Mouse (Mus musculus) intestine, embryonic 15.5 days (tissue): ENCODE measurements around the gene Prkab2. TPM values are rescaled to one million over a fixed set of nuclear protein-coding genes. Genes with fewer than 3 reads are reported as not detected.

Experiments
- ATAC-seq: fragments of 200-750 bp; cut with Nextera tagmentation; 2 replicates; pipeline ENCODE4 v1.8.0; 2017; ENCODE audit warnings: moderate TSS enrichment, moderate library complexity
- H3K27ac ChIP-seq: fragments of 300-500 bp; sonication (generic); 2 replicates; pipeline ENCODE4 v1.5.1; 2015; ENCODE audit warnings: mild to moderate bottlenecking, inconsistent platforms
- H3K27me3 ChIP-seq: fragments of 300-500 bp; sonication (generic); replicated peaks from 2 replicates; pipeline ENCODE4 v1.6.1; 2015; ENCODE audit warnings: inconsistent platforms
- H3K36me3 ChIP-seq: fragments of 300-500 bp; sonication (generic); 2 replicates; pipeline ENCODE4 v1.6.1; 2015; ENCODE audit warnings: inconsistent platforms
- H3K4me1 ChIP-seq: fragments of 300-500 bp; sonication (generic); replicated peaks from 2 replicates; pipeline ENCODE4 v1.6.1; 2015; ENCODE audit warnings: inconsistent platforms
- H3K4me2 ChIP-seq: fragments of 300-500 bp; sonication (generic); replicated peaks from 2 replicates; pipeline ENCODE4 v1.6.1; 2015; ENCODE audit warnings: mild to moderate bottlenecking, inconsistent platforms
- H3K4me3 ChIP-seq: fragments of 300-500 bp; sonication (generic); replicated peaks from 2 replicates; pipeline ENCODE4 v1.5.1; 2015; ENCODE audit warnings: inconsistent platforms
- H3K9ac ChIP-seq: fragments of 300-500 bp; sonication (generic); 2 replicates; pipeline ENCODE4 v1.6.1; 2015; ENCODE audit warnings: inconsistent platforms
- H3K9me3 ChIP-seq: fragments of 300-500 bp; sonication (generic); 2 replicates; pipeline ENCODE4 v1.6.1; 2016; ENCODE audit warnings: inconsistent platforms
- WGBS: fragments of 180-500 bp; shearing (Covaris S2); methylation state at CpG from one replicate; pipeline ENCODE4 v1.1.7; 2015; 5-methylcytosine and 5-hydroxymethylcytosine counted together
- polyA plus RNA-seq: library from polyadenylated mRNA; unstranded; fragments of >200 nt; fragmentation: Nextera tagmentation; extraction: Ambion mirVana; gene quantifications from 2 replicates; pipeline ENCODE4 v1.2.1, GENCODE M21; 2015

The Prkab2 gene
- polyA plus RNA-seq, 1 experiment from 2014 or later, result 6.7 TPM

DNA sequence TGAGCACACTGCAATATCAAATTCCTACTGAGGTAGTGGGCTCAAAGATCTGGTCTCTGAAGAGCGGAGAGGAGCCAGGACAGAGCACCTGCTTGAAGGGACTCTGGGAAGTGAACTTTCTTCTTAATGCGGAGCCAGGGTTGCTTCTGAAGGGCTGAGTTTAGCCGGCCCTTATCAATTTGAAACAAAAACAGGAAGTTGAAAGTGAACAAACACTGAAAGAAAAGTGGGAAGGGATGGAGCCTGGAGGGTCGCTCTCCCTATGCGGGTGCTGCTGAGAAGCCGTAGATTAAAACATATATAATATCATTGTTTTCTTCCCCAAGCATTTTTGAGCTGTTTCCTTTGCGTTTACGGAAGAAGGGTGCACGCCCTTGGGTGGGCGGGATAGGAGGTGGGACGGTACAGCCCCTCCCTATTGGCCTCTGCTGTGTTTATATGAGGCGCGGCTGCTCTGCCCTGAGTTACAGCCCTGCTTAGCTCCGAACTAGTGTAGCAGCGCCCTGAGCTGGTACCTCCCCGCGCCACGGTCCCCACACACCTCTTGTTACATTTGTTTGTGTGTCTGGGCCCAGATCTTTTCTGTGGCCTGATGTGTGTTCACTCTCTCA, 29.5 kb upstream of the Prkab2 start, which contains the start of gene Fmo5:
Gene Fmo5 (plus strand): TSS at position 414 of the 611 bp plus-strand sequence.
- no peaks in the 10 kb centered on the region for H3K27me3 ChIP-seq
- H3K27ac ChIP-seq, result peak within 1 kb of the TSS; percentile 28; the same call in 1 of the 2 replicates
- WGBS, result 2% methylated on average over 18 of the region's 18 CpGs

DNA sequence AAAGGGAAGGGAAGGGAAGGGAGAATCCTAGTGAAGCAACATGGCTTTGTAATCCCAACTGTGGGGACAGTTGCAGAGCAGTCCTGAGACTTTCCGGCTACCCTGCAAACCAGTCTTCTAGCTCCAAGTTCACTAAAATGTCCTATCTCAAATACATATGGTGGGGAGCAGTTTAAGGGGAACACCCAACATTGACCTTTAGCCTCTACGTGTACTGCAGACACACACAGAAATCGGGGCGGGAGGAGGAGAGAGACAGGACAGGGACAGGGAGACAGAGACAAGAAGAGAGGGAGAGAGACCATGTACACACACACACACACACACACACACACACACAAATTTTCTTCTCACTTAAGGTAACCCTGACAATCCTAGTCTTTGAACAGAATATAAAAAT, 28.1 kb upstream of the Prkab2 start:
- 68% methylated on average over 4 of the region's 4 CpGs for WGBS
- Histone ChIP-seq H3K4me1 (peaks cover 8% of the 10 kb centered on the region), H3K4me2 (peak overlapping the region; percentile 61; the same call in 1 of the 2 replicates), H3K4me3 (no peak overlapping the region), H3K36me3 (no peaks in the 10 kb centered on the region), H3K9me3 (no peaks in the 10 kb centered on the region), H3K9ac (no peak overlapping the region), H3K27ac (no peak overlapping the region), H3K27me3 (no peaks in the 10 kb centered on the region)
- no peak for ATAC-seq

More for the DNA sequence above, 29.5 kb upstream of the Prkab2 start, which contains the start of gene Fmo5:
- Histone ChIP-seq H3K4me3 (peak within 1 kb of the TSS; percentile 40), H3K36me3 (no peaks in the 10 kb centered on the region), H3K9me3 (no peaks in the 10 kb centered on the region), H3K4me2 (peak within 1 kb of the TSS; percentile 61), H3K4me1 (peaks cover 7% of the 10 kb centered on the region), H3K9ac (peak within 1 kb of the TSS; percentile 36)
- ATAC-seq, result peak; percentile 95

DNA sequence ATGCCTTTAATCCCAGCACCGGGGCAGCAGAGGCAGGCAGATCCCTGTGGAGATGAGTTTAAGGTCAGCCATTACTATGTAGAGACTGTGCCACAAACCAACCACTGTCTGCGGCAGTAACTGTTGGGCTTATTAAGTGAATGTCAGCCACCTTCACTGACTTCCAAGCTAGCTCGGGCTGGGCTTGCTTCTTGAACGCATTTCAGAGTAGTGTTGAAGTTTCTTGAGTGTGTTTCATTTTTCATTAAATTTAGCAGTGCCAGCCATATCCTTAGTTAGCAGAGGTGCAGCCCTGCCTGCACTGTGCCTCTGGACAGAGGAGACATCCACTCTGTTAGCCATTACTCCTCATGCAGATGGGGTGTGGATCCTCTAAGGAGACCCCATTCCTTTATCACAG, 27.2 kb upstream of the Prkab2 start:
- Histone ChIP-seq H3K4me2 (no peak overlapping the region), H3K9ac (no peak overlapping the region), H3K9me3 (no peaks in the 10 kb centered on the region), H3K4me3 (no peak overlapping the region), H3K27ac (no peak overlapping the region), H3K27me3 (no peaks in the 10 kb centered on the region), H3K4me1 (peaks cover 8% of the 10 kb centered on the region), H3K36me3 (no peaks in the 10 kb centered on the region)
- 90% methylated on average over 4 of the region's 4 CpGs for WGBS
- no peak for ATAC-seq

DNA sequence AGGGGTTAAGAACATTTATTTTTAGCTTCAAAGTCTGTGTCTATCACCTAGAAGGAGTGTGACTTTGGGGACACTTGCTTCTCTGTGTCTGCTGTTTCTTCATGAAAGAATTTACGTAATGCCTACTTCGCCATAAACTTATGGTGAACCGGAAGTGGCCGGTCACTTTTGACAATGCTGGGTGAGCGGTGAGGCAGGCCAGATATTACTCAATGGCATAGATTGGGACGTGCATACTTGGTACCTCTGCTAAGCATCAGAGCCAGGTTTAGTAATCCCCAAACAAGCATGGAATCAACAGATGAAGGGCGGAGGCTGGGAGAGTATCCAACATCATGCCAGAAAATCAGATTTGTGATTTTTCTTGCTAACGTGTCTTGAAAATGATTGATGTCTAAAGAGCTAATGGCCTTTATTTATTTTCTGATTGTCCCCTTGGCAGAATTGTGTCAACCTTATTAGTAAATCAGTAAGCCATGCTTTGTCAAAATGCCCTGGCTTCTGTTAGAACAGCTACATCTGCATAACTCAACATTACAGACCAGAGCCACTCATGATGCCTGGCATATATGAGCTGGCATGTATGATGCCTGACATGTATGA, 26.6 kb upstream of the Prkab2 start:
- Histone ChIP-seq H3K9ac (no peak overlapping the region), H3K4me2 (no peak overlapping the region), H3K36me3 (no peaks in the 10 kb centered on the region), H3K9me3 (no peaks in the 10 kb centered on the region), H3K27me3 (no peaks in the 10 kb centered on the region), H3K27ac (no peak overlapping the region), H3K4me3 (no peak overlapping the region), H3K4me1 (peaks cover 8% of the 10 kb centered on the region)
- no peak for ATAC-seq
- 81% methylated on average over 8 of the region's 8 CpGs for WGBS

DNA sequence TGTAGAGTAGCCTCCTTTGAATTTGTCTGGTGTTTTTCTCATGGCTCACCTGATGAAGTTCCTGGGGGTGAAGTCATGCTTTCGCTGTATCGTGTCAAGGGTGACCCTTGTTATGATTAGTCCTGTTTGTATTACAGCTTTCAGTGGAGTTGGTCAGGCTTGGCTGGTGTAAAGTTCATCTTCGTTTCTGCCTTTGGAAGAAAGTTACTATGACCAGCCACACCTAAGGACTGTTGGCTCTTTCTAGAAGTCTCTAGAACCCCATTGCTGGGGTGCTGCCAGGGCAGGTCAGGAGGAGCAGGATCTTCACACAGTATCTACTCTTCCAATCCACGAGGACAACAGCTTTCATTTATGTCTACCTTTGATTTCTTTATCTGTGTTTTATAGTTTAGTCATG, 24.5 kb upstream of the Prkab2 start:
- ATAC-seq, result peak; percentile 25; the same call in 1 of the 2 replicates

DNA sequence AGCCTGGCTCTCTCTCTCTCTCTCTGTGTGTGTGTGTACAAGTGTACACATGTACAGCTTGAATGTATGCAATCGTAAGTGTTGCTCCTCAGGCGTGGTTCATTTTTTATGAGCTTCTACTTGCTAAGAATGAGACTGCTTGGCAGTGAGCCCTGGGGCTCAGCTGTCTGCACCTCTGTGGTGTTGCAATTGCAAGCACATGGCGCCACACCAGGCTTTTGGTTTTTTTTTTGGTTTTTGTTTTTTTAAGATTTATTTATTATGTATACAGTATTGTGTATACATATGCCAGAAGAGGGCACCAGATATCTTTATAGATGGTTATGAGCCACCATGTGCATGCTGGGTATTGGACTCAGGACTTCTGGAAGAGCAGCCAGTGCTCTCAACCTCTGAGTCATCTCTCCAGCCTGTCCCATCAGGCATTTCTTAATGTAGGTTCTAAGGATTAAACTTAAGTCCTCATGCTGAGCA, 23.7 kb upstream of the Prkab2 start:
- H3K9ac ChIP-seq, result no peak overlapping the region
- ATAC-seq, result peak; percentile 71

More for the DNA sequence above, 24.5 kb upstream of the Prkab2 start:
- H3K4me2 ChIP-seq, result no peak overlapping the region
- 61% methylated on average over 4 of the region's 4 CpGs for WGBS
- no peak overlapping the region for H3K4me3 ChIP-seq
- no peaks in the 10 kb centered on the region for H3K36me3 ChIP-seq
- H3K27ac ChIP-seq, result no peak overlapping the region
- H3K9me3 ChIP-seq, result no peaks in the 10 kb centered on the region
- H3K4me1 ChIP-seq, result peaks cover 8% of the 10 kb centered on the region
- H3K9ac ChIP-seq, result no peak overlapping the region
- no peaks in the 10 kb centered on the region for H3K27me3 ChIP-seq

DNA sequence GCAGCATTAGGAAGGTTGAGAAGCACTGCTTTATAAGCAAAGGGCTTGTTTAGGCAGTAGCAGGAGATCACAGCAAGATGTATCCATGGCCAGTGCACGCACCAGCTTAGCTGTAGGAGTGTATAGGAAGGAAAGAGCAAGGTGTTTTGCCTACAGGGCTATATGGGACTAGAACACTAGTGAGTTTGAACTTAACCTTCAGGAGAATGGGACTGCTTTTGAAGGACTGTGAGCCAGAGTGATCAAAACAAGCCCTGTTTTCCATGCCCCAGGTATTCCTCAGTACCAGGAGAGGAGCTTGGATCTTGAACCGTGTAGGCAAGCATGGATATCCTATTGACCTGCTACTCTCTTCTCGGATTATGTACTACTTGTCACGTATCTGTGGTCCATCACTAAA, 16.6 kb upstream of the Prkab2 start:
- H3K4me3 ChIP-seq, result no peak overlapping the region
- H3K27ac ChIP-seq, result no peak overlapping the region
- no peaks in the 10 kb centered on the region for H3K4me1 ChIP-seq
- WGBS, result 86% methylated on average over 4 of the region's 4 CpGs
- no peak overlapping the region for H3K9ac ChIP-seq
- no peak overlapping the region for H3K4me2 ChIP-seq
- no peaks in the 10 kb centered on the region for H3K27me3 ChIP-seq
- no peaks in the 10 kb centered on the region; the same call in 1 of the 2 replicates for H3K36me3 ChIP-seq
- ATAC-seq, result no peak
- H3K9me3 ChIP-seq, result no peaks in the 10 kb centered on the region

More for the DNA sequence above, 23.7 kb upstream of the Prkab2 start:
- Histone ChIP-seq H3K4me1 (0 out of 2 replicates have a peak, but pooled peaks cover 3% of the 10 kb centered on the region), H3K4me2 (no peak overlapping the region), H3K36me3 (no peaks in the 10 kb centered on the region), H3K27me3 (no peaks in the 10 kb centered on the region), H3K9me3 (no peaks in the 10 kb centered on the region), H3K4me3 (no peak overlapping the region), H3K27ac (no peak overlapping the region)
- 32% methylated on average over 3 of the region's 3 CpGs for WGBS

DNA sequence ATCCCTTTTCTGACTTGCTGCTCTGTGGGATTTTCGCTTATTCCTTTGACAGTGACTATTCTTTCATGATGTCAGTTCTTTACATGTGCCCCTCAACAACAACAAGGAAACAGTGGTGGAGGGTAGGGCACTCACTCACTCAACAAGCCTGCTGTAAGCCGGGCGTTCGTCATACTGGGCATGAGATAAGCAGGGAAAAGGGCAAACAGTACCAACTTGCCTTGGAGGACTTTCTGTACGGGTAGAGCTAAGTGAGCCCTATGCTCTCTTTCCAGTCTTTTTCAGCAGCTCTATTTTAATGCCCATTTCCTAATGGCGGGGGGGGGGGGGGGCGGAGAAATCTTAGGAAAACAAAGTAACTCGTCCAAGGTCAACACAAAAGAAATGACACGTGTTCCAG, 16.0 kb upstream of the Prkab2 start:
- Histone ChIP-seq H3K4me1 (no peaks in the 10 kb centered on the region), H3K27ac (no peak overlapping the region), H3K27me3 (no peaks in the 10 kb centered on the region), H3K36me3 (no peaks in the 10 kb centered on the region; the same call in 1 of the 2 replicates), H3K9me3 (no peaks in the 10 kb centered on the region), H3K4me2 (no peak overlapping the region), H3K9ac (no peak overlapping the region), H3K4me3 (no peak overlapping the region)
- no peak for ATAC-seq
- 82% methylated on average over 9 of the region's 9 CpGs for WGBS

DNA sequence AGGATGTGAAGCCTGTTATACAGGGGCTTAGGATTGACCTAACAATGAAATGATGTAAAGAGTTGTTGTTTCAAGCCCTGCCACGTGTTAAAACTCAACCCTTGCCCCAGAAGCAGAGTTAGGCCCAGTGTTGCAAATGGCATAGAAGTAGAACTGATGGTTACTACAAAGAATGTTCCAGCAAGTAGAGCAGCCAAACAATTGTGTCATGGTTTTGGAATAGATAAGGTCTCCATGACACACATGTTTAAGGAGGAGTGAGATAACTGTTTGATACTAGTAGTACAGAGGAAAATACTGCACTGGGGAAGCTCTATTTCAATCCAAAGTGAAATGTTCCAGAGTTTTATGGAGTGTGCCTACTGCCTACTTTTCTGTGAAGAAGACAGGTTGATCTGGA, 9.5 kb upstream of the Prkab2 start:
- Histone ChIP-seq H3K36me3 (no peaks in the 10 kb centered on the region), H3K27ac (no peak overlapping the region), H3K27me3 (no peaks in the 10 kb centered on the region), H3K9ac (no peak overlapping the region), H3K4me1 (no peaks in the 10 kb centered on the region), H3K9me3 (no peaks in the 10 kb centered on the region), H3K4me2 (no peak overlapping the region), H3K4me3 (no peak overlapping the region)
- no peak for ATAC-seq
- 54% methylated on average over 1 of the region's 1 CpGs for WGBS

DNA sequence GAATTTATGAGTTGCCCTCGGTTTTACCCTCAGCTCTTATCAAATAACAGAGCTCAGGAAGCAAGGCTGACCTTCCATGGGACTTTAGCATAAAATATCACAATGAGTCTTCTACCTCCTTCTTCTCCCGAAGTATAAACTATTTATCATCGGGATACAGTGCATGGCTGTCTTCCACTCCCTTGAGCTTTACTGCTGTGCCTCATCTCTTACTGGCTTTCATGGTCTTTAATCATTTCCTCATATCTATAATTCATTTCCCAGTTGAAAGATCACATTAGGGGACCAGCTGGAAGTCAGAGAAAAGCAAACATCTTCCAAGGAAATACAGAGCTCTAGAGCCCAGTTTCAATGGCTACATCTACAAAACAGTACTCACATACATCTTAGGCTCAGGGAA, 9.0 kb upstream of the Prkab2 start:
- no peak overlapping the region for H3K4me2 ChIP-seq
- WGBS, result 72% methylated on average over 3 of the region's 3 CpGs

DNA sequence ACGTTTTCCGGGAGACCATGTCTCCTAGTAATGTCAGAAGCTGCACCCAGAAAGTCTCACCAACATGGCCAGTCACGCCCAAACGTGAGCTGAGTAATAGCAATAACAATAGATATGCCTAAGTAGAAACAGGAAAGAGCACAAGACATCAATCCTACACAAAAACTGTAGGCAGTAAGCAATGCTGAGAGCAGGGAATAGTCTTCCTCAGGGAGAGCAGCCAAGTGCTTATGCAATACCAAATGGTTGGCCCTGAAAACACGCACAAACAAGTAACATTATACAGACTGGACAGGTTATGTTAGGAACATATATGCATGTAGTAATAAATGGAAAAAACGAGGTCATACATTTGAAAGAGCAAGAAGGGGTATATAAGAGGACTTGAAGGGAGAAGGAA, 8.5 kb upstream of the Prkab2 start:
- Histone ChIP-seq H3K9me3 (no peaks in the 10 kb centered on the region), H3K4me1 (no peaks in the 10 kb centered on the region), H3K27ac (no peak overlapping the region), H3K4me2 (no peak overlapping the region), H3K9ac (no peak overlapping the region), H3K4me3 (no peak overlapping the region), H3K27me3 (no peaks in the 10 kb centered on the region), H3K36me3 (no peaks in the 10 kb centered on the region)
- ATAC-seq, result no peak
- WGBS, result 67% methylated on average over 6 of the region's 6 CpGs

More for the DNA sequence above, 9.0 kb upstream of the Prkab2 start:
- Histone ChIP-seq H3K9ac (no peak overlapping the region), H3K27me3 (no peaks in the 10 kb centered on the region), H3K36me3 (no peaks in the 10 kb centered on the region), H3K4me3 (no peak overlapping the region), H3K27ac (no peak overlapping the region), H3K4me1 (no peaks in the 10 kb centered on the region), H3K9me3 (no peaks in the 10 kb centered on the region)
- ATAC-seq, result no peak

DNA sequence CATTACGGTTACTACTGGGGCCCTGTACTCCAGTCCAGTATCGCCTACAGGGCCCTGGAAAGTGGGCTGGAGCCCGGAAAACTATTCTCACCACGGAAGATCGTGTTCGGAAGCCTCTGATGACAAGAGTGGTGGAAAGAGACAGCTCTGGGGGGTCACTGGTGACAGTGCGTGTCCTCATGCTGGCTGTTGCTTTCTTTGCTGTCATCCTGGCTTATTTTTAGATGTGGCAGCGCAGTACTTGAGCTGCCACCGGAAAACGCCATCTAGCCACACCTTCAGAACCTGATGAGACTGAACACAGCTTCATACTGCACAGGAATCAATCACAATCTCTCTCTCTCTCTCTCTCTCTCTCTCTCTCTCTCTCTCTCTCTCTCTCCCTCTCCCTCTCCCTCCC, 6.4 kb upstream of the Prkab2 start:
- WGBS, result 83% methylated on average over 10 of the region's 10 CpGs

DNA sequence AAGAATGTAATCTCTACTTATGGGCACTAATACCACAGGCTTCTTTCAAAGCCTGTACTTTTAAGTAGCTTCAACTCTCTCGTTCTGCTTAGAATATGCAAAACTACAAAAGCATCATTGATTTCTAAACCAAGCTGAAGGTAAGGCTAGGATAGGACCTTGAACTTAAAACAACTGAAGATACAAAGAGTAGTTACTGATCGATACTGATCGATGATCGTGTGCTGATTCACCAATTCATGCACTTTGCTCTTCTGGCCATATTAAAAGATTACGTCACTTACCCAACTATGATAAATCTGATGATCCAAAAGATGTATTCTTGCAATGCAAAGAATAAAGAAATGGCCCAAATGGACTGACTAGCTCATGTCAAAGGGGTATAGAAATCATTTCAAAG, 4.2 kb upstream of the Prkab2 start:
- H3K27ac ChIP-seq, result no peak overlapping the region
- peaks cover 5% of the 10 kb centered on the region; the same call in 1 of the 2 replicates for H3K4me1 ChIP-seq
- no peak for ATAC-seq
- H3K27me3 ChIP-seq, result no peaks in the 10 kb centered on the region
- H3K9ac ChIP-seq, result no peak overlapping the region
- H3K4me3 ChIP-seq, result no peak overlapping the region
- 91% methylated on average over 5 of the region's 5 CpGs for WGBS
- H3K36me3 ChIP-seq, result no peaks in the 10 kb centered on the region
- H3K4me2 ChIP-seq, result no peak overlapping the region
- no peaks in the 10 kb centered on the region for H3K9me3 ChIP-seq

More for the DNA sequence above, 6.4 kb upstream of the Prkab2 start:
- H3K27ac ChIP-seq, result no peak overlapping the region
- no peak overlapping the region for H3K4me2 ChIP-seq
- no peaks in the 10 kb centered on the region for H3K36me3 ChIP-seq
- H3K4me3 ChIP-seq, result no peak overlapping the region
- no peak overlapping the region for H3K9ac ChIP-seq
- H3K4me1 ChIP-seq, result no peaks in the 10 kb centered on the region
- no peak for ATAC-seq
- no peaks in the 10 kb centered on the region for H3K9me3 ChIP-seq
- H3K27me3 ChIP-seq, result no peaks in the 10 kb centered on the region
